Mouse (Mus musculus): Measurements from ENCODE around the gene Gpalpp1. TPM values are rescaled to one million over a fixed set of nuclear protein-coding genes. Genes with fewer than 3 reads are reported as not detected.

Gpalpp1 gene
- total RNA-seq (2023), result 10 to 100 TPM; 11.7 to 13.8 TPM

DNA sequence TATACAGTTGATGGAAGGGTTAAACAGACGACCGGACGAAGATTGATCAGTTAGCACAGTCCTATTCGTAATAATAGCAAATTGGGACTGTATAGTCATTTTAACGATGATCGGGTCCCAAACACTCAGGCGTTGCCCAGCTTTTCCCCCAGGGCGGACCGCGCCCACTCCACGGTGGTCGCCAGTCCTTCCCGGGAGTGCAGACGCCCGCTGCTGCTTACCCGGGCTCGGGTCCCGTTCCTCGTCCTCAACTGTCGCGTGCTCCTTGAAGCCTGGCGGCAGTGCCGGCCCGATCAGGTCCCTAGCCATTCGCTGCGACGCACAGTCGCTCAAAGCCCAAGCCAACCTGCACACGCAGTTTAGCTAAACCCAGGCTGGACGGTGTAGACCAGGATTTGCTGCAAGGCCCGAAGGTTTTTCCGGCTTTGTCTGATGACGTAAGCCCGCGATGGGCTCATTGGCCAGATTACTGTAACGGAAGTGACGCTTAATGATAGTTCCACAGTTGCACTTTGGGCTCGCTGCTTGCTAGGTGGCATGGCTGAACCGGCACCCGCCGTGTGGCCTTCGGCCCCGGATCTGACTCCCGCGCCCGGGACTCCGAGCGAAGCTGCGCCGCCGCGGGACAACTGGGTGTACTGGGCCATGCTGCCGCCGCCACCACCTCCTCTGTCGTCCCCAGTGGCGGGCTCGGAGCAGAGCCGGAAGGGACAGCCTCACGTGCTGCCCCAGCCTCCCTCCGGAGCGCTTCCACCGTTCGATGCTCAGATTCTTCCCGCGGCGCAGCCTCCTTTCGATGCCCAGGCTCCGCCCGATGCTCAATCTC, at the start of gene Gpalpp1, which contains the start of gene Nufip1:
TSS of gene Gpalpp1 (minus strand) at position 365 of the 826 bp plus-strand sequence.
TSS of gene Nufip1 (plus strand) at position 496 of the 826 bp plus-strand sequence.

Other genes with a start within 250 kb of the Gpalpp1 start
- gene Kctd4, start 155.8 kb downstream of the Gpalpp1 start, total RNA-seq (2023), result not detected
- gene Gtf2f2, start 99.9 kb downstream of the Gpalpp1 start, total RNA-seq (2023), result 10 to 100 TPM; 17.1 to 17.4 TPM
- 1 to 10 TPM; 4.1 to 7.0 TPM for gene Nufip1, start 131 bp upstream of the Gpalpp1 start, total RNA-seq (2023)

All from neutrophil, adult 59 days (primary cell).